Mouse (Mus musculus): ENCODE data around the gene Calr4. TPM values are rescaled to one million over a fixed set of nuclear protein-coding genes. Genes with fewer than 3 reads are reported as not detected.

The Calr4 gene
- polyA plus RNA-seq, 1 experiment from 2014 or later, result 0.28 TPM

GRCm38 (mm10) chr4:109281161-109281560, 46.9 kb downstream of the Calr4 start:
- 4% methylated on average over 4 of the region's 4 CpGs for WGBS
- no peaks in the 10 kb centered on the region for H3K9me3 ChIP-seq
- H3K27ac ChIP-seq, result no peak overlapping the region
- ATAC-seq (ENCODE audit: insufficient number of reproducible peaks, insufficient read depth, low FRiP score, low TSS enrichment), result no peak
- no peaks in the 10 kb centered on the region for H3K27me3 ChIP-seq
- peak overlapping the region; percentile 68 for H3K4me2 ChIP-seq (replicated peaks)
- H3K9ac ChIP-seq, result peak overlapping the region; percentile 86
- H3K36me3 ChIP-seq, result no peaks in the 10 kb centered on the region
- peaks cover 13% of the 10 kb centered on the region; the same call in 1 of the 2 replicates for H3K4me1 ChIP-seq
- peak overlapping the region; percentile 88 for H3K4me3 ChIP-seq

- Histone ChIP-seq H3K27ac (no peak overlapping the region), H3K4me1 (peaks cover 13% of the 10 kb centered on the region; the same call in 1 of the 2 replicates), H3K9me3 (no peaks in the 10 kb centered on the region), H3K4me2 (replicated peaks) (peak overlapping the region; percentile 68; the same call in 1 of the 2 replicates), H3K27me3 (no peaks in the 10 kb centered on the region), H3K9ac (no peak overlapping the region), H3K36me3 (no peaks in the 10 kb centered on the region), H3K4me3 (no peak overlapping the region)
- ATAC-seq (ENCODE audit: insufficient number of reproducible peaks, insufficient read depth, low FRiP score, low TSS enrichment), result no peak
- WGBS, result 89% methylated on average over 1 of the region's 1 CpGs
Measured at GRCm38 (mm10) chr4:109281946-109282345, 47.7 kb downstream of the Calr4 start.

- Histone ChIP-seq H3K27ac (no peak overlapping the region), H3K4me2 (replicated peaks) (no peak overlapping the region), H3K27me3 (no peaks in the 10 kb centered on the region), H3K36me3 (no peaks in the 10 kb centered on the region), H3K9ac (no peak overlapping the region), H3K4me1 (no peaks in the 10 kb centered on the region), H3K4me3 (no peak overlapping the region), H3K9me3 (no peaks in the 10 kb centered on the region)
- ATAC-seq (ENCODE audit: insufficient number of reproducible peaks, insufficient read depth, low FRiP score, low TSS enrichment), result no peak
Measured at GRCm38 (mm10) chr4:109294629-109295028, 60.3 kb downstream of the Calr4 start.

GRCm38 (mm10) chr4:109296510-109296909, 62.2 kb downstream of the Calr4 start:
- H3K4me3 ChIP-seq, result no peak overlapping the region
- 72% methylated on average over 2 of the region's 2 CpGs for WGBS
- no peak for ATAC-seq (ENCODE audit: insufficient number of reproducible peaks, insufficient read depth, low FRiP score, low TSS enrichment)
- H3K4me2 ChIP-seq (replicated peaks), result no peak overlapping the region
- no peaks in the 10 kb centered on the region for H3K9me3 ChIP-seq
- H3K27me3 ChIP-seq, result no peaks in the 10 kb centered on the region
- H3K4me1 ChIP-seq, result no peaks in the 10 kb centered on the region
- H3K36me3 ChIP-seq, result no peaks in the 10 kb centered on the region
- H3K9ac ChIP-seq, result no peak overlapping the region
- no peak overlapping the region for H3K27ac ChIP-seq

GRCm38 (mm10) chr4:109299136-109299535, 64.9 kb downstream of the Calr4 start:
- Histone ChIP-seq H3K27ac (no peak overlapping the region), H3K4me3 (no peak overlapping the region), H3K9me3 (no peaks in the 10 kb centered on the region), H3K9ac (no peak overlapping the region), H3K36me3 (no peaks in the 10 kb centered on the region), H3K4me1 (no peaks in the 10 kb centered on the region), H3K27me3 (no peaks in the 10 kb centered on the region), H3K4me2 (replicated peaks) (no peak overlapping the region)
- no peak for ATAC-seq (ENCODE audit: insufficient number of reproducible peaks, insufficient read depth, low FRiP score, low TSS enrichment)

Other genes starting within 250 kb of the Calr4 start
- gene Nrd1, start 233.8 kb upstream of the Calr4 start, polyA plus RNA-seq (2016; fragmentation: Nextera tagmentation; extraction: Ambion mirVana), result 96.2 and 98.5 TPM in 2 replicates
- gene Osbpl9, start 32.2 kb upstream of the Calr4 start, polyA plus RNA-seq (2016; fragmentation: Nextera tagmentation; extraction: Ambion mirVana), result 71.3 and 76.1 TPM in 2 replicates
- gene Eps15, start 45.8 kb downstream of the Calr4 start, polyA plus RNA-seq (2016; fragmentation: Nextera tagmentation; extraction: Ambion mirVana), result 45.9 and 51.1 TPM in 2 replicates
- 3.6 and 4.2 TPM in 2 replicates for gene Ttc39a, start 172.1 kb downstream of the Calr4 start, polyA plus RNA-seq (2016; fragmentation: Nextera tagmentation; extraction: Ambion mirVana)

Data from embryonic facial prominence, embryonic 12.5 days (tissue).